Mouse (Mus musculus): ENCODE measurements at regions not wholly inside any gene's neighbourhood (a gene's known extent, or its start where the extent isn't known, plus 50 kb on each side); places are given as distances from the start of the nearest gene placed in this dataset.

- H3K36me3 ChIP-seq, result no peaks in the 10 kb centered on the region
- H3K4me1 ChIP-seq, result no peaks in the 10 kb centered on the region
- ATAC-seq (ENCODE audit: insufficient read depth, low FRiP score, low read depth), result no peak
- 82% methylated on average over 1 of the region's 1 CpGs for WGBS
- H3K9me3 ChIP-seq, result no peaks in the 10 kb centered on the region
- no peak overlapping the region for H3K9ac ChIP-seq
- H3K27ac ChIP-seq, result no peak overlapping the region
- H3K27me3 ChIP-seq (replicated peaks), result no peaks in the 10 kb centered on the region
- H3K4me3 ChIP-seq (replicated peaks), result no peak overlapping the region
- no peak overlapping the region for H3K4me2 ChIP-seq
These were observed 280.9 kb downstream of the Pcdh10 start for GRCm38 (mm10) chr3:45659052-45659451.

- no peak overlapping the region for H3K9ac ChIP-seq
- H3K4me2 ChIP-seq, result no peak overlapping the region
- no peak overlapping the region for H3K4me3 ChIP-seq (replicated peaks)
- H3K27me3 ChIP-seq (replicated peaks), result no peaks in the 10 kb centered on the region
- ATAC-seq (ENCODE audit: insufficient read depth, low FRiP score, low read depth), result no peak
- H3K36me3 ChIP-seq, result no peaks in the 10 kb centered on the region
- H3K9me3 ChIP-seq, result no peaks in the 10 kb centered on the region
- no peak overlapping the region for H3K27ac ChIP-seq
- H3K4me1 ChIP-seq, result no peaks in the 10 kb centered on the region
These were observed 292.2 kb downstream of the Pcdh10 start for GRCm38 (mm10) chr3:45670434-45670833.

DNA sequence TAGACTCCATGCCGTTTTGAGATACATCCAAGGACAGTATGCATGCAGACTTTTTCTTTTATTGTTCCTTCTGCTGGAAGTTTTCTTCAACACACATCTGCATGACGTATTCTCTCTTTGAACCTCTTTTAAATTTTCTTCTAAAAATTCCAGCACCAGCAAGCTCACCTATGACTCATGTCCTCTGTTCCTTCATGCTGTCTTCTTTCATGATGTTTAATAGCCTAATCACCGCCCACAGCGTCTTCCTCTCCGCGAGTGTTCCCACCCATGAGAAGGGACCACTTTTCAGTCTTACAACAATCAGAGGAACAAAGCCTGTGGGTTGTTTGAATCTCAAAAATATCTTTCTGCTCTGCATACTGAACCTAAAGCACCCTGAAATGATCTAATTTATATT is 299.5 kb downstream of the Pcdh10 start:
- 85% methylated on average over 6 of the region's 6 CpGs for WGBS
- ATAC-seq (ENCODE audit: insufficient read depth, low FRiP score, low read depth), result no peak
- Histone ChIP-seq H3K27ac (no peak overlapping the region), H3K4me1 (no peaks in the 10 kb centered on the region), H3K4me3 (replicated peaks) (no peak overlapping the region), H3K27me3 (replicated peaks) (0 out of 2 replicates have a peak, but pooled peaks cover 4% of the 10 kb centered on the region), H3K9ac (no peak overlapping the region), H3K4me2 (no peak overlapping the region), H3K36me3 (no peaks in the 10 kb centered on the region), H3K9me3 (no peaks in the 10 kb centered on the region)

- Histone ChIP-seq H3K27ac (no peak overlapping the region), H3K9me3 (no peaks in the 10 kb centered on the region), H3K36me3 (no peaks in the 10 kb centered on the region), H3K9ac (no peak overlapping the region), H3K4me3 (replicated peaks) (0 out of 2 replicates have a peak overlapping the region, but pooled peaks have one; percentile 1), H3K4me1 (no peaks in the 10 kb centered on the region), H3K4me2 (no peak overlapping the region; the same call in 1 of the 2 replicates), H3K27me3 (replicated peaks) (0 out of 2 replicates have a peak, but pooled peaks cover 4% of the 10 kb centered on the region)
- ATAC-seq (ENCODE audit: insufficient read depth, low FRiP score, low read depth), result no peak
- WGBS, result 7% methylated on average over 12 of the region's 12 CpGs
These were observed 303.2 kb downstream of the Pcdh10 start for GRCm38 (mm10) chr3:45681410-45681809.

DNA sequence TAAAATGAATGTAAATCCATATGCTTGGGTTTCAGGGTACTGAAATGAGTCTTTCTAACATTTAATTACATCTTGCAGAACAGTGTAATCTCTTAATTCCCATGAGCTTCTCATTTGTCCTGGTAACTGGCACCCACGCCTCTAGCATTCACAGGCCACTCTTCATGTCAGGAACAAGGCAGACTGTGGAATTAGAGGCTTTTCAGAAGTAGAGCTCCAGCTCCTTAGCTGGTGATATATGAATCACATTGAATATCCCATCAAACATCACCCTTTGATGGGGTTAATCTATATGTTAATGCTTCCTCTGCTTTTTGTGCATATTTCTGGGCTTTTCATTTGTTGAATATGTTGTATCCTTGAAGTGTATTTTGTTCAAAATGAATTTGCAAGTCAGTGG is 329.7 kb downstream of the Pcdh10 start:
- Histone ChIP-seq H3K9ac (no peak overlapping the region), H3K36me3 (no peaks in the 10 kb centered on the region), H3K27me3 (replicated peaks) (no peaks in the 10 kb centered on the region), H3K4me2 (no peak overlapping the region), H3K27ac (no peak overlapping the region), H3K4me3 (replicated peaks) (no peak overlapping the region), H3K4me1 (no peaks in the 10 kb centered on the region), H3K9me3 (no peaks in the 10 kb centered on the region)
- WGBS, result 46% methylated on average over 1 of the region's 1 CpGs
- no peak for ATAC-seq (ENCODE audit: insufficient read depth, low FRiP score, low read depth)

Data from stomach, embryonic 15.5 days (tissue).